Mouse (Mus musculus): ENCODE data around the gene Vasn.

Vasn gene

DNA sequence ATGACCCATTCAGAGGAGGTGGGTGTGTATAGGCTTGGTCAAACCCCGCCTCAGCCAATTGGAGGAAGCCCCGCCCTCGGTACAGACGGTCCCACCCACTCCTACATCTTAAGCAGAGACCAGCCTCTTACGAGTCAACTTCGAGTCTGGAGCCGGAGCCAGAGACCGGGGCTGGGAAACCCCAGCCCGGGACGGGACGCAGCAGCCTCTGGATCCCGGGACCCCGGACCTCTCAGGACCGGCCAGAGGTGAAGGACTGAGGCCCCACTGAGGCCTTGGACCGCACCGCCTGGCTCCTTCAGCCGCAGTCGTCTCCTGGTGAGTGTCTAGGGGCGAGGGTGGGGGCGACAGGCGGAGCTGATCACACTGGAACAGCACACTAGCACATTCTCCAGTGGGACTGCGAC, at the start of gene Vasn, which contains the start of gene Dnaja3:
TSS of gene Vasn (plus strand) at position 111 of the 407 bp plus-strand sequence.
TSS of gene Dnaja3 (plus strand) at position 159 of the 407 bp plus-strand sequence.
- peak; percentile 88 for DNase-seq (ENCODE audit: low spot score)

DNA sequence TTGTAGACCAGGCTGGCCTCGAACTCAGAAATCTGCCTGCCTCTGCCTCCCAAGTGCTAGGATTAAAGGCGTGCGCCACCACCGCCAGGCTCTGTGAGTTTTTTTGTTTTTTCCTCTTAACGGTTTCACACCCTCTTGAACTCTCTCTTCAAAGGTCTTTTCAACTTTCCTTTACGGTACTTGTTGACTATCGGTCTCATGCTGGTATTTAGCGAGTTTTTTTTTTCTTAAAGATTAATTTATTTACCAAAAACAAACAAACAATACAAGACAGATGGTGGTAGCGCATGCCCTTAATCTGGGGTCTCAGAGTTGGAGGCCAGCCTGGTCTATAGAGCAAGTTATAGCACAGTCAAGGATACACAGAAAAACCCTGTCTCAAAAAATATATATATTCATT, 49.5 kb upstream of the Vasn start:
- no peak for DNase-seq (ENCODE audit: low spot score)

GRCm38 (mm10) chr16:4592909-4593875, 46.5 kb upstream of the Vasn start:
- peak; percentile 49 for DNase-seq (ENCODE audit: low spot score)

GRCm38 (mm10) chr16:4593971-4594813, 45.5 kb upstream of the Vasn start, which contains the start of gene Glis2:
Glis2 (plus strand) TSS chr16:4594713.
- peak; percentile 76 for DNase-seq (ENCODE audit: low spot score)

DNA sequence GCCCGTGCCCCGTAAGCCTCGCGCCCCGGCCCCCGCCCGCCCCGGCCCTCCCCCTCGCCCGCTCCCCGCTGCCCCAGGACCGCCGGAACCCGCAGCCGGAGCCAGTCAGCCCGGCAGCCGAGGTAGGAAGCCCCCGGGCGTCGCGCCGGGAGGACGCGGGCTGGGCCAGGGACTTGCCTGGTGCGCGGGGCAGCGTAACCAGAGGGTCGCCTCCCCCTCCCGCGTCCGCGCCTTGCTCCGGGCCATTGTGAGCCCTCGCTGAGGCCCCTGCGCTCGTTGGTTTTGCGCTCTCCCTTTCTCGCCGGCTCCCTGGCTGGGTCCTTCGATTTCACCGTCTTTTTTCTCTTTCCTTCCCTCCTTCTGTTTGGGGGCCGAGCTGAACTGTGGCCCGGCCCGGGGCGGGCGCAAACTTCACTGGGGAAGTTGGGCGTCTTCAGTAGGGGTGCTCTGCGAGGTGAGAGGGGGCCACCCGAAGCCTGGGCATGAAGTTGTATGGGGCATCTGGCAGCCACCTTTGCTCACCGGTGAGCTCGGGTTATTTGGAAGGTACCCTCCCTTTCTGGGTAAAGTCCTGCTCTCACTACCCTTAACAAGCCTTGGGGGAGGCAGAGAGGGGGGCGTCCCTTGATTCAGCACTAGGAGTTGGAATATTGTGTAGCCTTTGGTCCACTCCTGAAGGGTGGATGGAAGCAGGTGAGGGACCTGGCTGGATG, 44.8 kb upstream of the Vasn start:
- no peak for DNase-seq (ENCODE audit: low spot score)

GRCm38 (mm10) chr16:4595527-4595963, 44.2 kb upstream of the Vasn start:
- peak; percentile 66 for DNase-seq (ENCODE audit: low spot score)

DNA sequence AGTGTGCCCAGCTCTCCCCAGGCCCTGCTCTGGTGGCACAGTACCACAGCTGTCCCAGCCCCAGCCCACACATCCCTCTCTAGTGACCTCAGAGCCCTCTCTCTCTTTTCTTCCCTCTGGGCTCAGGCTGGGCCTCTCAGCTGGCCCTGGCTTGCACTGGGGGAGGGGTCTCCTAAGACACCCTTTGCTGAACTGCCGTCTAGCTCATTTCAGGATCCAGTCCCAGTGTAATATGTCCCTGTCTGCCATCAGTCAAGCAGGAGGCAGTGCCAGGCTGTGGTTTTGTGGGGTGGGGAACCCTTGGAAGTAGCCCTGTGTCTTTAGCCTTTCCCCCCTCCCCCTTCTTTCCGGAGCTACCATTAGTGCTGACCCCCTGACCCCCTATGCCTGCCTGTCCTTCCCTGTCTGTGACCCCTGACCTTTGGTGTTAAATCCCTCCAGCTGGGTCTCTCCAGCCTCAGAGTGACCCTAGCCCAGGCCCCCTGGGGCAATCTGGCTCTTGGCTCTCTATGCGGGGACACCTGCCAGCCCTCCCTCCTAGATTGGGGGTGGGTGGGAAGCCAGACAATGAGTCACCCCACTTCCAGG, 43.5 kb upstream of the Vasn start:
- DNase-seq (ENCODE audit: low spot score) = no peak

DNA sequence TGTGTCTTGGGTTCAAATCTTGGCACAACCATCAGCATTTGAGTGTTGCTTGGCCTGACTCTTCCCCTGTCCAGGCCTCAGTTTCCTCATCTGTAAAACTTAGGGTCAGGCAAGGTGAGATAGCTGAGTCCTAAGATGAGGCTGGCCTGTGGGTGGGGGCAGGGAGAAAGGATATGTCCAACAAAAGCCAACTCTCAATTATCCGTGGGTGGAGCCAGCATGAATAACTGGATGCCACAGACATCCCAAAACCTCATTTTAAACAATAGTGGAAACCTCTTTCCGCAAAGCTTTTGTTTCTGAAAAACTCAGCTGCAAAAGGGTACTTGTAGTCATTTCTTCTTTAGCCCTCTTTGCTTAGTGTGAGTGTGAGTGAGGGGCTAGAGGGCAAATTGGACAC, 42.9 kb upstream of the Vasn start:
- no peak for DNase-seq (ENCODE audit: low spot score)

DNA sequence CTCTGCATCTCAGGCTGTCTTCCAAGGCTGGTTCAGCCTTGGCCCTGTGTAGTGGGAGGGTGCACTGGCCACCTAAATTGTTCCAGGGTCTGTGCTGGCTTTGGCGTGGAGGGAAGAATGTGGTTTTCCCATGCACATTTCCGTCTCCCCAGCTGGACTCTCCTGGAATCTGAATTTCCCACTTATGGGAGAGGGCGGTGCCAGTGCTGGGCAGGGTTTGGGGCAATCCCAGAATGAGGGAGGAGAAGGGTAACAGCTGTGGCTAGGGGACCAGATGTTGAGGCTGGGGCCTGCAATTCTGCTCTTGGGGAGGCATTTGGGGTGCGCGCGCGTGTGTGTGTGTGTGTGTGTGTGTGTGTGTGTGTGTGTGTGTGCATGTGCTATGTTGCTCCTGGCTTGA, 42.4 kb upstream of the Vasn start:
- no peak for DNase-seq (ENCODE audit: low spot score)

GRCm38 (mm10) chr16:4598041-4598440, 41.7 kb upstream of the Vasn start:
- no peak for DNase-seq (ENCODE audit: low spot score)

- no peak for DNase-seq (ENCODE audit: low spot score)
Measured at GRCm38 (mm10) chr16:4598891-4599543, 40.7 kb upstream of the Vasn start.

- DNase-seq (ENCODE audit: low spot score) = no peak
Measured at GRCm38 (mm10) chr16:4599616-4600015, 40.1 kb upstream of the Vasn start.

- DNase-seq (ENCODE audit: low spot score) = no peak
Measured at GRCm38 (mm10) chr16:4600701-4601310, 38.9 kb upstream of the Vasn start.

GRCm38 (mm10) chr16:4602189-4602588, 37.6 kb upstream of the Vasn start:
- DNase-seq (ENCODE audit: low spot score) = no peak

GRCm38 (mm10) chr16:4602766-4603452, 36.8 kb upstream of the Vasn start:
- DNase-seq (ENCODE audit: low spot score) = peak; percentile 64

GRCm38 (mm10) chr16:4603453-4603837, 36.3 kb upstream of the Vasn start:
- DNase-seq (ENCODE audit: low spot score) = no peak

GRCm38 (mm10) chr16:4604293-4604837, 35.4 kb upstream of the Vasn start:
- DNase-seq (ENCODE audit: low spot score) = no peak

- DNase-seq (ENCODE audit: low spot score) = no peak
Measured at GRCm38 (mm10) chr16:4605514-4606131, 34.1 kb upstream of the Vasn start.

DNA sequence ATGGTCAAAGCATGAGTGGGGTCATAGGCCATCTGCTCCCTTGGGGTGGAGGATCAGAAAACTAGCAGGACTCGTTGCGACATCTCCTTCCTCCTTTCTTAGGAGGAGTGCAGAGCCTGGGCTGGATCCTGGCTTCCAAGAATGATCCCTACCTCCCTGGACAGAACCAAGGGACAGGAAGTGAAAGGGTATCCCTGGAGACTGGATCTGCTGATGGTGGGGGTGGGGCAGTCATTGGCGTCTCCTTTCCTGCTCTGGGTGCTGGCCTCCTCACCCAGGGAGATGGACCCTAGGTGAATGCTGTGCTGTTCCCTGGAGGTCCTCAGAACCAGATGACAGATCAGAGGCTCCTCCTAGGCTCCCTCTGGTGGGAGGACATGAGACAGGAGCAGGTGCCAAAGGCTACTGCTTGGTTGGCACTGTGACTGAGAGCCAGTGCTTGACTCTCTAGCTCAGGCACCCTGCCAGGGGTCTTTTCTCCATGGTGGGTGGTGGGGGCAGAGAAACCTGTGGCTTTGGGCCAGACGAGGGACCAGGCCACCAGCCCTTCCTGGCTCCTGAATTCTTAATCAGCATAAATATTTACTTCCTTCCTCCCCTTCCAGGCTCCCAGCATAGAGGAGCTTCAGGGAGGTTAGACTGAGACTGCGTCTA, 33.2 kb upstream of the Vasn start:
- no peak for DNase-seq (ENCODE audit: low spot score)

Data from ovary, postnatal 36 days (tissue).